Mouse (Mus musculus): ENCODE results near the gene Eef1b2. TPM values are rescaled to one million over a fixed set of nuclear protein-coding genes. Genes with fewer than 3 reads are reported as not detected.

Eef1b2 gene
- total RNA-seq, 4 experiments from 2014 or later = 321 to 472 (median 367) TPM

- no peak for DNase-seq (ENCODE audit: low spot score in 2 of 2)
Measured at GRCm38 (mm10) chr1:63192306-63193065, 15.9 kb downstream of the Eef1b2 start.

- no peak for DNase-seq (ENCODE audit: low spot score in 2 of 2)
Measured at GRCm38 (mm10) chr1:63195848-63196512, 19.4 kb downstream of the Eef1b2 start.

- no peak for DNase-seq (ENCODE audit: low spot score in 2 of 2)
Measured at GRCm38 (mm10) chr1:63199387-63199786, 22.8 kb downstream of the Eef1b2 start.

- no peak for DNase-seq (ENCODE audit: low spot score in 2 of 2)
Measured at GRCm38 (mm10) chr1:63200322-63200721, 23.7 kb downstream of the Eef1b2 start.

GRCm38 (mm10) chr1:63201672-63202071 lies 25.0 kb downstream of the Eef1b2 start:
- no peak for DNase-seq (ENCODE audit: low spot score in 2 of 2)

GRCm38 (mm10) chr1:63203471-63203870 lies 26.8 kb downstream of the Eef1b2 start:
- DNase-seq (ENCODE audit: low spot score in 2 of 2) = no peak

GRCm38 (mm10) chr1:63203950-63204659 lies 27.5 kb downstream of the Eef1b2 start:
- DNase-seq (ENCODE audit: low spot score in 2 of 2) = no peak

GRCm38 (mm10) chr1:63204660-63205394 lies 28.2 kb downstream of the Eef1b2 start:
- DNase-seq (ENCODE audit: low spot score in 2 of 2) = no peak

- no peak for DNase-seq (ENCODE audit: low spot score in 2 of 2)
Measured at GRCm38 (mm10) chr1:63207607-63208006, 31.0 kb downstream of the Eef1b2 start.

- DNase-seq (ENCODE audit: low spot score in 2 of 2) = no peak
Measured at GRCm38 (mm10) chr1:63209861-63210529, 33.4 kb downstream of the Eef1b2 start.

GRCm38 (mm10) chr1:63213478-63214270 lies 37.0 kb downstream of the Eef1b2 start:
- no peak for DNase-seq (ENCODE audit: low spot score in 2 of 2)

GRCm38 (mm10) chr1:63214271-63214558 lies 37.6 kb downstream of the Eef1b2 start, which contains the start of gene Gpr1:
Gene Gpr1, minus strand, starts transcription at chr1:63214543.
- no peak for DNase-seq (ENCODE audit: low spot score in 2 of 2)

- DNase-seq (ENCODE audit: low spot score in 2 of 2) = no peak
Measured at GRCm38 (mm10) chr1:63214631-63215030, 38.0 kb downstream of the Eef1b2 start.

- no peak for DNase-seq (ENCODE audit: low spot score in 2 of 2)
Measured at GRCm38 (mm10) chr1:63219277-63219676, 42.7 kb downstream of the Eef1b2 start.

GRCm38 (mm10) chr1:63225009-63225408 lies 48.4 kb downstream of the Eef1b2 start:
- DNase-seq (ENCODE audit: low spot score in 2 of 2) = no peak

GRCm38 (mm10) chr1:63225890-63226289 lies 49.3 kb downstream of the Eef1b2 start:
- no peak for DNase-seq (ENCODE audit: low spot score in 2 of 2)

- no peak for DNase-seq (ENCODE audit: low spot score in 2 of 2)
Measured at GRCm38 (mm10) chr1:63227241-63227640, 50.6 kb downstream of the Eef1b2 start.

All from gastrocnemius, adult 8-10 months (tissue).